Mouse (Mus musculus): ENCODE results near the gene Gstp3. TPM values are rescaled to one million over a fixed set of nuclear protein-coding genes. Genes with fewer than 3 reads are reported as not detected.

The Gstp3 gene
- polyA plus RNA-seq, 1 experiment, result 1.3 TPM

DNA sequence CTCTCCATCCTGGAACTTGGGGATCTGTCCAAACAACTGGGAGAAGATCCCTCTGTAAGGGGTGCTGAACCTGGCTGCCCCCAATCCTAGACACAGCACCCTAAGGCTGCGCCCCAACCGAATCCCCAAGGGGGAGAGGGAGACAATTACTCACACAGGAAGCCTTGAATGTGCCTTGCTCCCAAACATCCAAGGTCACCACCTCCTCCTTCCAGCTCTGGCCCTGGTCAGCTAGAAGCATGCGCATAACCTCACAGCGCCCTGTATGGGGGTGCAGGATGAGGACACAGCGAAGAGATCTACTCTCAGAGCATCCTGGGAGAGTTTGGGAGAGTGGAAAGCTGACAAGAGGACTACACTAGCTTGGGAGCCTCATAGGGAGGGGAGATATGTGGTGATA lies 788 bp downstream of the Gstp3 start:
- H3K9me3 ChIP-seq (ENCODE audit: control insufficient read depth, low read length), result no peaks in the 10 kb centered on the region
- peaks cover 13% of the 10 kb centered on the region for H3K36me3 ChIP-seq (ENCODE audit: control insufficient read depth)
- TF ChIP-seq TAL1 (IDR thresholded peaks at IDR 0.05; ENCODE audit: low read length) (no peak), GATA1 (IDR thresholded peaks at IDR 0.05; ENCODE audit: low read length) (no peak)
- peak overlapping the region; percentile 62 for H3K4me3 ChIP-seq (replicated peaks)
- peaks cover 55% of the 10 kb centered on the region for H3K4me1 ChIP-seq (ENCODE audit: control insufficient read depth)
- H3K27me3 ChIP-seq (ENCODE audit: control insufficient read depth), result no peaks in the 10 kb centered on the region

DNA sequence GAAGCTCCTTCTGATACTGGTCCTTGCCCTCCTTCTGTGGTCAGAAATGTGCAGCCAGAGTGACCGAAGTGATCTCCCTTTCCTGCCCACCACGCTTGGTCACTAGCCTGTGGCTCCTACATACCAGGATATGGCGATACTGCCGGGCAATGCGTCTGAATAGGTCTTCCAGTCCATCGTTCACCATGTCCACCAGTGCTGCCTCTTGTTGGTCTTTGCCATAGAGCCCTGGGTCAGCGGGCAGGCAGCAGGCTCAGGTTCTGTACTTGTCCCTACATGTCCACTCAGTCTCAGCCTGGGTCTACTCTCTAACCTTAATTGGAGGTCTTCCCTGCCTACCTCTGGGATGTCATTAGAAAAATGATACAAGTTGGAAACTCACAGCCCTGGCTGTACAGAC lies 1.4 kb downstream of the Gstp3 start:
- Histone ChIP-seq H3K4me1 (ENCODE audit: control insufficient read depth) (peaks cover 55% of the 10 kb centered on the region), H3K27me3 (ENCODE audit: control insufficient read depth) (no peaks in the 10 kb centered on the region), H3K4me3 (replicated peaks) (no peak overlapping the region), H3K9me3 (ENCODE audit: control insufficient read depth, low read length) (no peaks in the 10 kb centered on the region), H3K36me3 (ENCODE audit: control insufficient read depth) (peaks cover 13% of the 10 kb centered on the region)
- no peak for TF ChIP-seq TAL1 (IDR thresholded peaks at IDR 0.05; ENCODE audit: low read length)
- no peak for TF ChIP-seq GATA1 (IDR thresholded peaks at IDR 0.05; ENCODE audit: low read length)

DNA sequence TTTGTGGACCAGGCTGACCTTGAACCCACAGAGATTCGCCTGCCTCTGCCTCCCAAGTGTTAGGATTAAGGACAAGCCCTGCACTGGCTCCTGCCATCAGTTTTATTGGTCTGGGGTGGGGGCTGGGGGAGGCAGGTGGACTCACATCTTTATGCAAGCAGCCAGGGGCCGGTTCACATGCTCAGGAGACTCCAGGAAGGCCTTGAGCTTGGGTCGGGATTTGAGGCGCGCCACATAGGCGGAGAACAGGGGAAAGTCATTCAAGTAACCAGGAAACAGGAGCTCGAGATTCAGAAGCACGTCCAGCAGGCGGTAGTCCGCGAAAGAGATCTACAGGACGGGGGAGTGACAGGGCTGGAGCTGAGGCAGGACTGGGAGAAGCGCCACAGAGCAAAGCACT lies 2.0 kb downstream of the Gstp3 start:
- H3K36me3 ChIP-seq (ENCODE audit: control insufficient read depth), result peaks cover 13% of the 10 kb centered on the region
- no peaks in the 10 kb centered on the region for H3K27me3 ChIP-seq (ENCODE audit: control insufficient read depth)
- TF ChIP-seq GATA1 (IDR thresholded peaks at IDR 0.05; ENCODE audit: low read length) (no peak), TAL1 (IDR thresholded peaks at IDR 0.05; ENCODE audit: low read length) (no peak)
- H3K4me1 ChIP-seq (ENCODE audit: control insufficient read depth), result peaks cover 56% of the 10 kb centered on the region
- no peaks in the 10 kb centered on the region for H3K9me3 ChIP-seq (ENCODE audit: control insufficient read depth, low read length)
- H3K4me3 ChIP-seq (replicated peaks), result no peak overlapping the region

DNA sequence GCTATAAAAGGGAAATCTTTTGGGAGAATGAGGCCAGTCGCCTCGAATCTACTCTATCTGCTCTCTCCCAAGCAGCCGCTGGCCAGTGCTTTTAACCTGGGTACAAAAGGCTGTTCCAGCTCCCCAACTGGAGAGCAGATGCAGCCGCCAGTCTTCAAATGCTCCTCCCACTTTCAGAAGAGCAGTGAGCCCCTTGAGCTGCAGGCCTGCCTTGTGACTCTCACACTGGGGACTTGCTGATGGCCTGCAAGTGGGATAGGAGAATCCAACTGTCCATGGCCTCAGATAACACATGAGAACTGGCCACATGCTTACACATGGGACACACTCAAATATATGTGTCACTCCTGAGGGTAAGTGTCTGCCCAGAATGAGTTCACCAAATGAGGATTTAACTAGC lies 2.6 kb downstream of the Gstp3 start:
- Histone ChIP-seq H3K27me3 (ENCODE audit: control insufficient read depth) (no peaks in the 10 kb centered on the region), H3K9me3 (ENCODE audit: control insufficient read depth, low read length) (no peaks in the 10 kb centered on the region), H3K36me3 (ENCODE audit: control insufficient read depth) (peaks cover 13% of the 10 kb centered on the region), H3K4me1 (ENCODE audit: control insufficient read depth) (peaks cover 58% of the 10 kb centered on the region), H3K4me3 (replicated peaks) (no peak overlapping the region)
- TF ChIP-seq TAL1 (IDR thresholded peaks at IDR 0.05; ENCODE audit: low read length), result no peak
- TF ChIP-seq GATA1 (IDR thresholded peaks at IDR 0.05; ENCODE audit: low read length), result no peak

DNA sequence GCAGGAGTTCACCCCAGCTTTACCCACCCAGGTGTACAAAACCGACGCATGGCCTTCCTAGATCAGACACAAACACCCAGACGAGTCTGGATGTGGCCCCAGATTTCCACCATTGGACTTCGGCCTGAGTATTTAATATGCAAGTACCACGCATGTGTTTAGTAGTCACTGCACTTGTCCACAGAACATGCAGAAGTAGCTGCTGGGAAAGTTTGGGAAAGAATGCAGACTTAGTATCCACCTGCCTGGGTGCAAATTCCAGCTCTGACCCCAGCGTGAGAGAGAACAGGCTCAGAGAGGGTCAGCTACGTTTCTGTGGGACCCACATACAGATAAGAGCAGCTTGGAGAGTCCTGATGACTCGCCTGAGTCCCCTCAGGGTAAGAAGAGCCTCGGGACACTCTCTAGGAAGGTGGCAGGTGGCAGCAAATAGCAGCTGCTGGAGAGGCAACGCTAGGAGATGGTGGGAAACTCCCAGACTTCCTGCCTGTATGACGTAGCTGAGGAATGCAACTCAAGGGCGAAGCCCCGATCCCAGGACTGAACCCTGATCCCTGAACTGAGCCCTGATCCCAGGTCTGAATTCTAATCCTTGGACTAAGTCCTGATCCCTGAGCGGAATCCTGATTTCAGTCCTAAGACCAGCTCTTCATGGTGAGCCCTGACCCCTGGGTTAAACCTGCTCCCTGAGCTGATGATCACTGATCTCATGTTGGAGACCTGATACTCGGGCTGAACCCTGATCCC lies 3.2 kb downstream of the Gstp3 start:
- TF ChIP-seq TAL1 (IDR thresholded peaks at IDR 0.05; ENCODE audit: low read length), result no peak
- no peak for TF ChIP-seq GATA1 (IDR thresholded peaks at IDR 0.05; ENCODE audit: low read length)
- peaks cover 13% of the 10 kb centered on the region for H3K36me3 ChIP-seq (ENCODE audit: control insufficient read depth)
- H3K27me3 ChIP-seq (ENCODE audit: control insufficient read depth), result no peaks in the 10 kb centered on the region
- H3K4me1 ChIP-seq (ENCODE audit: control insufficient read depth), result peaks cover 57% of the 10 kb centered on the region
- H3K9me3 ChIP-seq (ENCODE audit: control insufficient read depth, low read length), result peaks cover 3% of the 10 kb centered on the region
- H3K4me3 ChIP-seq (replicated peaks), result no peak overlapping the region

DNA sequence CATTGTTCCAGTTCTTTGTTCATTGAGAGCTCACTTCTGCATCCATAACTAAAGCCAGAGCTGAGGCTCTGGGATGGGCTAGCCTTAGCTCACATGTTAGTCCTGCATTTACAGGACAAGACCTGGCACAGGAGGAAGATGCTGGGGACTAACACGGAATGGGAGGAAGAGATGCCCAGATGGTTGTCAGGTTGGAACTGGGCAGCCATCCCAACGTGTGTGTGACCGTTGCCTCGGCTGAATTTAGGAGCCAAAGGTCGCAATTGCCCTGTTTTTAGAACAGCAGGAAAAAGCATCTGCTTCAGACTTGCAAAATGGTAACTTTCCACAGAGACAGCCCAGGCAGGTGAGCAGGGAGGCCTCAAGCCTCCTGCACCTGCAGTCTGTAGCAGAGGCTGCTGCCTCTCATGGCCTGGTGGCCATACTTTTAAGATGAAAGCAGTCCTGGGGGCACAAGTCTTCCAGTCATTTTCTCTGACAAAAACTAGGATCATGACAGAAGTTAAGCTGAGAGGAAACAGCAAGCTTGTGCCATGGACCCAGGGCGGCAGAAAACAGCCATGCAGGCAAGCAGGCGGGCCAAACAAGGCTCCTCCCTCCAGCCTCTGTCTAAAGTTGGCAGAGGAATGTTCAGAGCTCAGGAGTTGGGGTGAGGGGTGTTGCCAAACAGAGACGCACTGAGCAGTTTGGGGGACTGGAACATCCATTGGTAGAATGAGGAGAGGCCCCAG lies 4.0 kb downstream of the Gstp3 start:
- Histone ChIP-seq H3K4me1 (ENCODE audit: control insufficient read depth) (peaks cover 50% of the 10 kb centered on the region), H3K27me3 (ENCODE audit: control insufficient read depth) (no peaks in the 10 kb centered on the region), H3K4me3 (replicated peaks) (no peak overlapping the region), H3K9me3 (ENCODE audit: control insufficient read depth, low read length) (peaks cover 5% of the 10 kb centered on the region), H3K36me3 (ENCODE audit: control insufficient read depth) (peaks cover 13% of the 10 kb centered on the region)
- TF ChIP-seq GATA1 (IDR thresholded peaks at IDR 0.05; ENCODE audit: low read length), result no peak
- TF ChIP-seq TAL1 (IDR thresholded peaks at IDR 0.05; ENCODE audit: low read length), result no peak

- peaks cover 47% of the 10 kb centered on the region for H3K4me1 ChIP-seq (ENCODE audit: control insufficient read depth)
- H3K27me3 ChIP-seq (ENCODE audit: control insufficient read depth), result no peaks in the 10 kb centered on the region
- peaks cover 5% of the 10 kb centered on the region for H3K9me3 ChIP-seq (ENCODE audit: control insufficient read depth, low read length)
- no peak overlapping the region for H3K4me3 ChIP-seq (replicated peaks)
- H3K36me3 ChIP-seq (ENCODE audit: control insufficient read depth), result peaks cover 13% of the 10 kb centered on the region
- TF ChIP-seq GATA1 (IDR thresholded peaks at IDR 0.05; ENCODE audit: low read length) (no peak), TAL1 (IDR thresholded peaks at IDR 0.05; ENCODE audit: low read length) (no peak)
Measured at GRCm38 (mm10) chr19:4054613-4055012, 4.8 kb downstream of the Gstp3 start.

DNA sequence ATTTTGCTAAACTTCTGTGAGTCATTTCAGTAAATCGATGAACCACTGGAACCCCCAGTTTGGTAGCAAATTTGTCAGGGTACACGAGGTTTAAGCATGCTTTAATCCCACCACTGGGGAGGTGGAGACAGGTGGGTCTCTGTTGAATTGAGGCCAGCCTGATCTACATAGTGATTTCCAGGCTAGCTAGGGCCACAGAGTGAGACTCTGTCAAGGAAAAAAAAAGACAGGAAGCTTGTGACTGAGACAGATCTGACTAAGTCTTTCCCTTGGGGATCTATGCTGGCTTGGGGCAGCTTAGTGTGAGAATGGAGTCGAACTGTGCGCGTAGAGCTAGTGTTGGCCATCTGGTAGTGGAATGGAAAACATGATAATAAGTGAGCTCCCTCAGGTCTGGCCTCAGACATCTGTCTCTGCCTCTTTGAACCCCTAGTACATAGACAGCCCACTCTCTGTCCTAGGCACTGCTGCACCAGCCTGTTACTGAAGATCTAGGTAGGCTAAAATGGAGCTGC lies 6.8 kb downstream of the Gstp3 start:
- no peak overlapping the region for H3K4me3 ChIP-seq (replicated peaks)
- no peak for TF ChIP-seq TAL1 (IDR thresholded peaks at IDR 0.05; ENCODE audit: low read length)
- no peak for TF ChIP-seq GATA1 (IDR thresholded peaks at IDR 0.05; ENCODE audit: low read length)
- no peaks in the 10 kb centered on the region for H3K27me3 ChIP-seq (ENCODE audit: control insufficient read depth)
- peaks cover 36% of the 10 kb centered on the region for H3K4me1 ChIP-seq (ENCODE audit: control insufficient read depth)
- H3K9me3 ChIP-seq (ENCODE audit: control insufficient read depth, low read length), result peaks cover 5% of the 10 kb centered on the region
- peaks cover 7% of the 10 kb centered on the region for H3K36me3 ChIP-seq (ENCODE audit: control insufficient read depth)

GRCm38 (mm10) chr19:4051741-4052515 lies 7.4 kb downstream of the Gstp3 start:
- H3K4me1 ChIP-seq (ENCODE audit: control insufficient read depth), result peaks cover 38% of the 10 kb centered on the region
- peaks cover 5% of the 10 kb centered on the region for H3K9me3 ChIP-seq (ENCODE audit: control insufficient read depth, low read length)
- no peaks in the 10 kb centered on the region for H3K27me3 ChIP-seq (ENCODE audit: control insufficient read depth)
- peaks cover 4% of the 10 kb centered on the region for H3K36me3 ChIP-seq (ENCODE audit: control insufficient read depth)
- H3K4me3 ChIP-seq (replicated peaks), result no peak overlapping the region
- TF ChIP-seq GATA1 (IDR thresholded peaks at IDR 0.05; ENCODE audit: low read length) (no peak), TAL1 (IDR thresholded peaks at IDR 0.05; ENCODE audit: low read length) (no peak)

All from erythroblast, embryonic 14.5 days (primary cell).